Mouse (Mus musculus) MEL (cell line): ENCODE data around the gene Edf1. TPM values are rescaled to one million over a fixed set of nuclear protein-coding genes. Genes with fewer than 3 reads are reported as not detected.

Experiments used
- DNase-seq: peaks from one replicate; pipeline ENCODE4 v3.0.0; 2011; ENCODE audit warnings: low read depth, low spot score
- H3K27ac ChIP-seq: 2 replicates; pipeline ENCODE4 v1.5.1; 2012; ENCODE audit warnings: low read depth, mild to moderate bottlenecking, control low read depth, low read length, moderate library complexity; ENCODE audit not compliant: control insufficient read depth
- H3K27me3 ChIP-seq, 2 experiments: fragments of 150-350 bp in 1 of 2; sonication (generic) in 1 of 2; 2 replicates each; pipeline ENCODE4 v1.6.1; 2012; ENCODE audit warnings: low read length in 2 of 2, mild to moderate bottlenecking in 2 of 2, improper control_type of control experiment in 1 of 2, moderate library complexity in 1 of 2; ENCODE audit not compliant: insufficient read depth in 2 of 2, control insufficient read depth in 1 of 2
- H3K36me3 ChIP-seq, 2 experiments: 2 replicates each; pipeline ENCODE4 v1.6.1; 2012 to 2014; ENCODE audit warnings: low read length in 2 of 2, improper control_type of control experiment in 1 of 2, inconsistent platforms in 1 of 2, mild to moderate bottlenecking in 1 of 2; ENCODE audit not compliant: insufficient read depth in 2 of 2, control insufficient read depth in 1 of 2
- H3K4me1 ChIP-seq, 2 experiments: fragments of 150-350 bp in 1 of 2; sonication (generic) in 1 of 2; 2 replicates each; pipeline ENCODE4 v1.6.1; 2012; ENCODE audit warnings: low read length in 2 of 2, improper control_type of control experiment in 1 of 2, mild to moderate bottlenecking in 1 of 2; ENCODE audit not compliant: insufficient read depth in 2 of 2, control insufficient read depth in 1 of 2
- H3K4me3 ChIP-seq, 2 experiments: fragments of 150-350 bp in 1 of 2; sonication (generic) in 1 of 2; 2 replicates each; pipeline ENCODE4 v1.5.1; 2012; ENCODE audit warnings: low read depth in 2 of 2, low read length in 2 of 2, mild to moderate bottlenecking in 2 of 2, moderate library complexity in 2 of 2, control low read depth in 1 of 2, improper control_type of control experiment in 1 of 2; ENCODE audit not compliant: control insufficient read depth in 1 of 2, insufficient read depth in 1 of 2
- H3K79me2 ChIP-seq: 2 replicates; pipeline ENCODE4 v1.6.1; 2012; ENCODE audit warnings: mild to moderate bottlenecking, low read length, moderate library complexity; ENCODE audit not compliant: control insufficient read depth, poor library complexity, insufficient read depth
- H3K9ac ChIP-seq: 2 replicates; pipeline ENCODE4 v1.6.1; 2012; ENCODE audit warnings: low read depth, mild to moderate bottlenecking, control low read depth, low read length, moderate library complexity; ENCODE audit not compliant: control insufficient read depth, poor library complexity, severe bottlenecking
- H3K9me3 ChIP-seq: fragments of 150-350 bp; sonication (generic); replicated peaks from 2 replicates; pipeline ENCODE4 v1.6.1; 2012; ENCODE audit warnings: mild to moderate bottlenecking, low read length, improper control_type of control experiment, moderate library complexity; ENCODE audit not compliant: insufficient read depth
- BHLHE40 ChIP-seq: IDR thresholded peaks from 2 replicates; pipeline ENCODE4 v1.6.1; 2012; ENCODE audit warnings: low read depth, mild to moderate bottlenecking, inconsistent platforms, low read length, improper control_type of control experiment, borderline replicate concordance
- CHD2 ChIP-seq: IDR thresholded peaks from 2 replicates; pipeline ENCODE4 v1.6.1; 2011; ENCODE audit warnings: low read length, improper control_type of control experiment
- CTCF ChIP-seq, 3 experiments: IDR thresholded peaks in 2 of 3; conservative IDR thresholded peaks in 1 of 3; 2 replicates each; pipeline ENCODE4 v1.5.1; 2011 to 2012; ENCODE audit warnings: low read length in 3 of 3, low read depth in 2 of 3, mild to moderate bottlenecking in 2 of 3, improper control_type of control experiment in 1 of 3, inconsistent platforms in 1 of 3, mixed read lengths in 1 of 3, moderate library complexity in 1 of 3; ENCODE audit not compliant: control insufficient read depth in 1 of 3, insufficient read depth in 1 of 3, poor library complexity in 1 of 3, severe bottlenecking in 1 of 3
- E2F4 ChIP-seq: IDR thresholded peaks from 2 replicates; pipeline ENCODE4 v1.6.1; 2011; ENCODE audit warnings: low read depth, low read length, improper control_type of control experiment, borderline replicate concordance
- ELF1 ChIP-seq: IDR thresholded peaks from 2 replicates; pipeline ENCODE4 v1.6.1; 2014; ENCODE audit warnings: low read depth, mild to moderate bottlenecking, inconsistent platforms, low read length, improper control_type of control experiment, moderate library complexity
- EP300 ChIP-seq, 2 experiments: IDR thresholded peaks; 2 replicates each; pipeline ENCODE4 v1.6.1; 2011; ENCODE audit warnings: improper control_type of control experiment in 2 of 2, low read length in 2 of 2, low read depth in 1 of 2, mild to moderate bottlenecking in 1 of 2
- ETS1 ChIP-seq: IDR thresholded peaks from 2 replicates; pipeline ENCODE4 v1.6.1; 2012; ENCODE audit warnings: low read depth, mild to moderate bottlenecking, inconsistent platforms, low read length, improper control_type of control experiment, moderate library complexity
- GATA1 ChIP-seq: IDR thresholded peaks from 2 replicates; pipeline ENCODE4 v1.6.1; 2011; ENCODE audit warnings: low read depth, low read length, improper control_type of control experiment
- HCFC1 ChIP-seq: IDR thresholded peaks from 2 replicates; pipeline ENCODE4 v1.6.1; 2012; ENCODE audit warnings: low read depth, mild to moderate bottlenecking, inconsistent platforms, low read length, improper control_type of control experiment, moderate library complexity
- JUND ChIP-seq: IDR thresholded peaks from 2 replicates; pipeline ENCODE4 v1.6.1; 2011; ENCODE audit warnings: low read depth, mild to moderate bottlenecking, improper control_type of control experiment, low read length
- KAT2A ChIP-seq: conservative IDR thresholded peaks from 2 replicates; pipeline ENCODE4 v1.6.1; 2012; ENCODE audit warnings: low read depth, low read length, improper control_type of control experiment, inconsistent platforms
- MAX ChIP-seq: IDR thresholded peaks from 2 replicates; pipeline ENCODE4 v1.6.1; 2011; ENCODE audit warnings: low read length, improper control_type of control experiment
- MAZ ChIP-seq: IDR thresholded peaks from 2 replicates; pipeline ENCODE4 v1.6.1; 2012; ENCODE audit warnings: low read depth, mild to moderate bottlenecking, inconsistent platforms, low read length, improper control_type of control experiment
- MXI1 ChIP-seq: IDR thresholded peaks from 2 replicates; pipeline ENCODE4 v1.6.1; 2011; ENCODE audit warnings: mild to moderate bottlenecking, low read depth, low read length, improper control_type of control experiment
- MYB ChIP-seq: IDR thresholded peaks from 2 replicates; pipeline ENCODE4 v1.6.1; 2011; ENCODE audit warnings: mild to moderate bottlenecking, low read depth, low read length, improper control_type of control experiment
- MYC ChIP-seq: IDR thresholded peaks from 2 replicates; pipeline ENCODE4 v1.6.1; 2011; ENCODE audit warnings: low read depth, mild to moderate bottlenecking, low read length, improper control_type of control experiment, moderate library complexity
- NRF1 ChIP-seq: IDR thresholded peaks from 2 replicates; pipeline ENCODE4 v1.6.1; 2014; ENCODE audit warnings: low read depth, mild to moderate bottlenecking, inconsistent platforms, low read length, improper control_type of control experiment, moderate library complexity; ENCODE audit not compliant: poor library complexity, insufficient read depth, severe bottlenecking
- POLR2A ChIP-seq, 2 experiments: IDR thresholded peaks; 2 replicates each; pipeline ENCODE4 v1.6.1; 2011 to 2012; ENCODE audit warnings: low read length in 2 of 2, mild to moderate bottlenecking in 2 of 2, control low read depth in 1 of 2, improper control_type of control experiment in 1 of 2, low read depth in 1 of 2, moderate library complexity in 1 of 2; ENCODE audit not compliant: control insufficient read depth in 1 of 2, insufficient read depth in 1 of 2, poor library complexity in 1 of 2
- POLR2AphosphoS5 ChIP-seq: IDR thresholded peaks from 2 replicates; pipeline ENCODE4 v1.6.1; 2012; ENCODE audit warnings: low read depth, borderline replicate concordance, mild to moderate bottlenecking, inconsistent platforms, low read length, moderate library complexity, mixed read lengths
- RCOR1 ChIP-seq: IDR thresholded peaks from 2 replicates; pipeline ENCODE4 v1.6.1; 2012; ENCODE audit warnings: low read depth, mild to moderate bottlenecking, inconsistent platforms, low read length, improper control_type of control experiment
- SIN3A ChIP-seq: IDR thresholded peaks from 2 replicates; pipeline ENCODE4 v1.6.1; 2012; ENCODE audit warnings: low read length, improper control_type of control experiment, inconsistent platforms
- TCF12 ChIP-seq: IDR thresholded peaks from 2 replicates; pipeline ENCODE4 v1.6.1; 2014; ENCODE audit warnings: low read depth, mild to moderate bottlenecking, inconsistent platforms, low read length, improper control_type of control experiment, moderate library complexity
- UBTF ChIP-seq: IDR thresholded peaks from 2 replicates; pipeline ENCODE4 v1.6.1; 2012; ENCODE audit warnings: low read depth, mild to moderate bottlenecking, inconsistent platforms, low read length, improper control_type of control experiment, moderate library complexity, borderline replicate concordance; ENCODE audit not compliant: insufficient read depth
- USF1 ChIP-seq: IDR thresholded peaks from 2 replicates; pipeline ENCODE4 v1.6.1; 2014; ENCODE audit warnings: low read depth, mild to moderate bottlenecking, inconsistent platforms, low read length, improper control_type of control experiment, moderate library complexity
- USF2 ChIP-seq, 2 experiments: IDR thresholded peaks; 2 replicates each; pipeline ENCODE4 v1.6.1; 2011 to 2012; ENCODE audit warnings: improper control_type of control experiment in 2 of 2, low read length in 2 of 2, borderline replicate concordance in 1 of 2, inconsistent platforms in 1 of 2, low read depth in 1 of 2, mild to moderate bottlenecking in 1 of 2; ENCODE audit not compliant: insufficient read depth in 1 of 2
- ZC3H11A ChIP-seq: IDR thresholded peaks from 2 replicates; pipeline ENCODE4 v1.6.1; 2012; ENCODE audit warnings: low read depth, mild to moderate bottlenecking, inconsistent platforms, low read length, improper control_type of control experiment
- ZKSCAN1 ChIP-seq: IDR thresholded peaks from 2 replicates; pipeline ENCODE4 v1.6.1; 2012; ENCODE audit warnings: low read depth, mild to moderate bottlenecking, inconsistent platforms, low read length, improper control_type of control experiment, moderate library complexity
- ZMIZ1 ChIP-seq: IDR thresholded peaks from 2 replicates; pipeline ENCODE4 v1.6.1; 2012; ENCODE audit warnings: low read depth, mild to moderate bottlenecking, inconsistent platforms, low read length, improper control_type of control experiment, moderate library complexity
- polyA plus RNA-seq, 2 experiments: library from polyadenylated mRNA; stranded (reverse) in 1 of 2; unstranded in 1 of 2; fragments of >175 nt in 1 of 2; fragments of >200 nt in 1 of 2; gene quantifications; 2 replicates each; pipeline versions ENCODE4 v1.2.1 to v1.2.4; 2012; ENCODE audit warnings: low replicate concordance in 2 of 2, low read depth in 1 of 2; ENCODE audit not compliant: insufficient read length in 2 of 2, insufficient read depth in 1 of 2, missing spikeins in 1 of 2
- total RNA-seq: library from RNA; depleted of rRNA; stranded (reverse); fragments of 300-350 nt; gene quantifications from 2 replicates; pipeline ENCODE4 v1.2.3, GENCODE M21; 2012

The Edf1 gene
- total and polyA plus RNA-seq, 3 experiments, result 142 to 318 TPM; not detected in 1

- Histone ChIP-seq H3K27me3 (no peaks in the 10 kb centered on the region), H3K9ac (peak overlapping the region; percentile 36; the same call in 1 of the 2 replicates), H3K27ac (peak overlapping the region; percentile 55), H3K4me1 (peaks cover 0 to 8% of the 10 kb centered on the region in 2 experiments; a peak in 3 of 4 replicates), H3K36me3 (peaks cover 3 to 20% of the 10 kb centered on the region in 2 experiments), H3K9me3 (no peaks in the 10 kb centered on the region), H3K4me3 (no peak overlapping the region), H3K79me2 (no peaks in the 10 kb centered on the region; the same call in 1 of the 2 replicates)
- TF ChIP-seq EP300 (IDR thresholded peaks at IDR 0.05; ENCODE audit: low read depth in 1 of 2, low read length in 2 of 2), result no peak
- no peak for TF ChIP-seq MYB
- no peak for TF ChIP-seq POLR2AphosphoS5
- TF ChIP-seq GATA1, result no peak
- TF ChIP-seq KAT2A, result no peak
- no peak for TF ChIP-seq E2F4
- TF ChIP-seq SIN3A, result 0 out of 2 replicates have a peak, but pooled peaks have one; percentile 15
- no peak for TF ChIP-seq RCOR1
- no peak for TF ChIP-seq TCF12
- TF ChIP-seq UBTF, result no peak
- TF ChIP-seq NRF1, result no peak
- TF ChIP-seq MXI1, result peak; percentile 26; the same call in 1 of the 2 replicates
- TF ChIP-seq ZMIZ1, result no peak
- no peak for TF ChIP-seq POLR2A (IDR thresholded peaks at IDR 0.05; ENCODE audit: control insufficient read depth in 1 of 2, insufficient read depth in 1 of 2, low read depth in 1 of 2, low read length in 2 of 2, poor library complexity in 1 of 2)
- no peak for TF ChIP-seq HCFC1
- no peak for TF ChIP-seq MAX
- TF ChIP-seq ETS1, result no peak
- no peak for TF ChIP-seq ELF1
- TF ChIP-seq USF1, result peak; percentile 79
- no peak for TF ChIP-seq ZC3H11A
- no peak for TF ChIP-seq MYC
- no peak for TF ChIP-seq MAZ
- no peak for TF ChIP-seq JUND
- no peak for TF ChIP-seq BHLHE40
- 0 out of 4 replicates have a peak, but pooled peaks of 1 of the 2 experiments have one; percentile 21 for TF ChIP-seq USF2 (IDR thresholded peaks at IDR 0.05; ENCODE audit: borderline replicate concordance in 1 of 2, insufficient read depth in 1 of 2, low read depth in 1 of 2, low read length in 2 of 2)
- TF ChIP-seq CTCF (IDR thresholded peaks at IDR 0.05 in 2 of 3, conservative IDR thresholded peaks at IDR 0.05 in 1 of 3; ENCODE audit: control insufficient read depth in 1 of 3, insufficient read depth in 1 of 3, low read depth in 2 of 3, low read length in 3 of 3, poor library complexity in 1 of 3, severe bottlenecking in 1 of 3), result no peak
- no peak for TF ChIP-seq CHD2
- TF ChIP-seq ZKSCAN1, result no peak
- DNase-seq, result peak; percentile 26
These were observed 23.3 kb upstream of the Edf1 start for GRCm38 (mm10) chr2:25534178-25534865.
